Mouse (Mus musculus) mesoderm, embryonic 11.5 days (tissue): ENCODE results near the gene Chadl.
"Not testable (repeated sequence)": the region's sequence is repeated elsewhere in the genome, so short reads cannot be mapped to it uniquely, and the experiment has no call there.

Source experiments
- DNase-seq: peaks from one replicate; pipeline ENCODE4 v3.0.0-alpha.2; 2012; ENCODE audit warnings: low read depth, low spot score

Gene Chadl

DNA sequence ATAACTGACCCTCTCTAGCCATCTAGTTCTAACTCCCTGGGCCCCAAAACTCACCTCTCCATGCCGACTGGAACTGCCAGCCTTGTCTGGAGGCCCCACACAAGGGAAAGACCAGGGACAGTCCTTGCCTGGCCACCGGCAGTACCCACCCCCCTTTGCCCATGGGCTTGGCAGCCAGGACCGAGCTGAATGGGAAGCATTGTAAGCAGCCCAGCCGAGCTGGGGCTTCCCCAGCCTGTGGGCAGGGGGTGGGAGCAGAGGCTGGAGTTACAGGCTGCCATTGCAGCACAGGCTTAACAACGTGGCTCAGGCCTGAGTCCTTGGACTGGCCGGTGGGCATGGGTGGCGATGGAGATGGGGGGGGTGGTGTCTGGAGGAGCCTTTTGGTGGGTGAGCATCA lies at the start of gene Chadl:
TSS of gene Chadl (minus strand) at position 113 of the 400 bp plus-strand sequence.
- no peak for DNase-seq

DNA sequence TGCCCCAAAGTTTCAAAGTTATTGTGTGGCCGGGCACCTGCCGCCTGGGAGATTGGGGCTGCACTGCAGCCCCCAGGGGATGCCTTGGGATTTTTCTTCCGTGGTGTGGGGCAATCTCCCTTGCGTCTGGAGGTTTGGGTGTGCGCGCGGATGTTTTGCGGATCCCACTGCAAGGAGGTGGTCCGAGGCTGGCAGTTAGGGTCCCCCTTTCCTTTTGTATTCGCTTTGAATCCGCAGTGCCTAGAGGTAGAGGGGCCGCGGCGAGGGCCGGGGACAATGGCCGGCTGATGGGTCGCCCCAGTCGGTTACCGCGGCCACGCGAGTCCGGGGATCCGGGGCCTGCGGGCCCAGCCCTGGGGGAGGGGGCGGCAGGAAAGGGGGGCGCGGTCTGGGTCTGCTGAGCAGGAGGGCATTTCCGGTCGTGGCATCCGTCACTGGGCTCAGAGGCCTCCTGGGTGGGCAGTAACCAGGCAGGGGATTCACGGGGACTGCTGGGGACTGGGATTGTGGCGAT lies 48.6 kb upstream of the Chadl start:
- peak; percentile 79 for DNase-seq

GRCm38 (mm10) chr15:81744992-81745600 lies 48.0 kb upstream of the Chadl start, which contains the start of the genes Zc3h7b and Rangap1:
Gene Zc3h7b, plus strand, starts transcription at chr15:81745057.
Gene Rangap1, minus strand, starts transcription at chr15:81745530.
- DNase-seq: peak; percentile 75

DNA sequence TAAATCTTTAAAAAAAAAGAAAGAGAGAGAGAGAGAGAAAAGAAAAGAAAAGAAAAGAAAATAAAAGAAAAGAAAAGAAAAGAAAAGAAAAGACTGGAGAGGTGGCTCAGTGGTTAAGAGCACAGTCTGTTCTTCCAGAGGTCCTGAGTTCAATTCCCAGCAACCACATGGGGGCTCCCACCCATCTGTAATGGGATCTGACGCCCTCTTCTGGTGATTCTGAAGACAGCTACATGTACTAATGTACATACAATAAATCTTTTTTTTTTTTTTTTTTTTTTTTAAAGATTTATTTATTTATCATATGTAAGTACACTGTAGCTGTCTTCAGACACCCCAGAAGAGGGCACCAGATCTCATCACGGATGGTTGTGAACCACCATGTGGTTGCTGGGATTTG lies 45.3 kb upstream of the Chadl start:
- not testable (repeated sequence) for DNase-seq

GRCm38 (mm10) chr15:81739924-81740323 lies 42.8 kb upstream of the Chadl start:
- no peak for DNase-seq

DNA sequence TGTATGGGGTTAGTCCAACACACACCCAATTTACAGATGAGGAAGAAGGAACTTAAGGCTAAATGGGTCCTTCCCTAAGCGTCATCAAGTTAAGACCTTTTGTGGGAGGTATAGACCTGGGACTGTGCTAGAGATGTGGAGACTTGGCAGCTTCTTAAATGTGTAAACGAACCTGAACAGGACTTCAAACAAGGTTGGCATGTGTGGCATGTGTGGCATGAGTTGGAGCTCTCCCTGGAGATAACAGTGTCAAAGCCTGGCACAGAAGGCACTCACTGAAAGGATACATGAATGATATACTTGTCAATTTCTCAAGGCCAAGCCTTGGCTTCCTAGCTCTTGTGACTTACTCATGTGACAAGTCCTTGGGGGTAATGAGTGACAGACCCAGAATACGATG lies 42.2 kb upstream of the Chadl start:
- no peak for DNase-seq

- no peak for DNase-seq
Observed at GRCm38 (mm10) chr15:81735075-81735474, 38.0 kb upstream of the Chadl start.

DNA sequence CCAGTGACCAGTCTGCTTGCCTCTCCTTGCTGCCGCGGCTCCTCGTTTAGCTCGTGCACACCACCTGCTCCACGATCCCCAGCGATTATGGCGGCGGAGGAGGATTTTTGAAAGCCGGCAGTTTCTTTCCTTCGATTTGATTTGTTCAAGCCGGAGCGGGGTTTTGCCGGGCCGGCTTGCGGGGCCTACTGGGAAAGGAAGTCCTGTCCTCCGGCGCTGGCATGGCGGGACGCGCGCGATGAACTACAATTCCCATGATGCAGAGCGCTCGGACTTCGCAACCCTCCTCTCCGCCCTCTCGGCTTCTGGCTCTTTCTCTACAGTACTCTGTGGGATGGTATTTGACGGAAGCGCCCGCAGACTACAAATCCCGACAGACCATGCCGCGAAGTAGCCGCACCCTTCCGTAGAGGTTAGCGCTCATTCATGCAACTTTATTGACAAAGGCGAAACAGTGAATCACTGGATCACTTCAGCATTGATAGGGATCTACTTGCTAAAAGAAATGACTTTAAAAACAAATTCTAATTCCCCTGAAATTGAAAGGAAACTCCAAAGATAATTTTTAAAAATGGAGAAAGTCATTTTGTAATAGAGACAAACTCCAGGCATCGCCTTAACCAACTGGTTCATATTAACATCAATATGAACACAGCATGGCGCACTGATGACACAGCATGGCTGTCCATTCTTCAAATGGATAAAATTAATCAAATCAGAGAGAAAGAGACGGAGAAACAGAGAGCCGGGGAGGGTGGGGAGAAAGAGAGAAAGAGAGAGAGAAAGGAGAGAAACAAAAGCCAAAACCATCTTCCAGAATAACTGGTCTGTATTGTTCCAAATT lies 32.9 kb upstream of the Chadl start:
- DNase-seq: peak; percentile 98

DNA sequence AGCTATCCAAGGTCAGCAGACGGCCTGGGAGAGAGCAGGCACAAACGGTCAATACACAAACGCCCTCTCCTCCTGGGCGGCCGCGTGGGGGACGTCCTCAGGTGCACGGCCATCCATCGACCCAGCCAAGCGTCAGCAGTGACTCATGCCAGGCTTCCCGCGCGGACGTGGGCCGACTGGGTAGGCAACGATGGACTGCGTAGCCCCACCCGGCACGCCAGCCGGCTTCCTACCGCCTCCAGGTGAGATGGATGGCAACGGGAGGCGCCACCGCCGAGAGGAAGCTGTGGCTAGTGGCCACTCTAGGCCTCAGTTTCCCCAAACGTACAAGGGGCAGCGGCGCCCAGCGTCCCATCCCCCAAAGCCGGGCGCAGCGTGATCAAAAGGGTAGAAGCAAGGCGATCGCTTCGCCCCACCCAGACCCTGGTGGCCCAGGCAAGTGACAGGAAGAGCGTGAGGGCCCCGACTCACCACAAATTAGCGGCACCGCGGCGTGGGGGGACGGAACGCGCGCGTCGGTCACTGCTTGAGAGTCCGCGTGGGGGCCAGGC lies 32.2 kb upstream of the Chadl start:
- no peak for DNase-seq

GRCm38 (mm10) chr15:81725965-81726364 lies 28.9 kb upstream of the Chadl start:
- no peak for DNase-seq

DNA sequence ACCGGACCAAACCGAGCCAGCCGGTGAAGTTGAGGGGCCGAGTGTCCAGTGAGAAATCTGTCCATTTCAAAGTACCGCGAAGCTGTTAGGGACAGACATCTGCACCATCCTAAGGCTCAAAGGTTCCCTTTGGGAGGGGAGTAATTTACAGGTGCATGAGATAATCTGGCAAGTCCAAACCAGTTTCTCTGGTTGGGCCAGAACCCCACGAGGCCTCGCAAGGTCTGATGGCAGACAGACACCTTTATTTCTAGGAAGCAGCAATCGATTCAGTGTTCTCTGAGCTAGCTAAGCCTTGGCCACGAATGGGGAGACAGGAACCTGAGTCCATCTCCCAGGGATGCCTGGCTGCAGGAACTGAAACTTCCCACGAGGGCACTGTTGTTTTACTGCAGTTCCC lies 26.6 kb upstream of the Chadl start:
- no peak for DNase-seq

DNA sequence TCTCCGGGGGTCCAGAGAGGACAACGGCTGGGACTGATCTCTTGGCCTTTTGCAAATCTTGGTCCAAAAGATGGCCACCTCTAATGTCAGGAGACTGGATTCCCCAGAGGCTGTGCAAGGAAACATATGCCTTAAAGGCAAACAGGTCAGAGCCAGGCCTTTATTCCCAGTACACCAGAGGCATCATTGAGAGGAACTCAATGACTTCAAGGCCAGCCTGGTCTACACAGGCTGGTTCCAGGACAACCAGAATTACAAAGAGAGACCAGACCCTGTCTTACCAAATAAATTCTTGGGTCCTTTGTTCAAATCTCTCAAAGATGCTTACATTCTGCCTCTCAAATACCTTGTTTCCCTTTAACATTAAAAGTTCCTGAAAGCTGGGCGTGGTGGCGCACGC lies 25.3 kb upstream of the Chadl start:
- no peak for DNase-seq

DNA sequence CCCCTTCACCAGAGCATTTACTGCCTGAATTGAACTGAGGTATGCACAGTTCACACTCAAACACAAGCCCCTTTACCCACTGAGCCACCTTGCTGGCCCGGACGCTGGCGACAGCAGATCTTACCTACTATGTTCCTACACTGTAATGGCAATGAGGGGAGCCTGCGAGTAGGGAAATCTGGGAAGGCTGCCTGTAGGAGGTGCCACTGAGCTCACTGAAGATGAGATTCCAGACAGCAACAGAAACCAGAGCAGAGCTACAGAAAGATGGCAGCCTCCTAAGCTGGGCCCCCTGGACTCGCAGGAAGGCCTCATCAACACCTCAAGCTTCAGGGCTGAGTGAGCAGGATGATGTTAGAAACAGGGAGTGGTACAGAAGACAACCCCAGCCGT lies 22.0 kb upstream of the Chadl start:
- no peak for DNase-seq

DNA sequence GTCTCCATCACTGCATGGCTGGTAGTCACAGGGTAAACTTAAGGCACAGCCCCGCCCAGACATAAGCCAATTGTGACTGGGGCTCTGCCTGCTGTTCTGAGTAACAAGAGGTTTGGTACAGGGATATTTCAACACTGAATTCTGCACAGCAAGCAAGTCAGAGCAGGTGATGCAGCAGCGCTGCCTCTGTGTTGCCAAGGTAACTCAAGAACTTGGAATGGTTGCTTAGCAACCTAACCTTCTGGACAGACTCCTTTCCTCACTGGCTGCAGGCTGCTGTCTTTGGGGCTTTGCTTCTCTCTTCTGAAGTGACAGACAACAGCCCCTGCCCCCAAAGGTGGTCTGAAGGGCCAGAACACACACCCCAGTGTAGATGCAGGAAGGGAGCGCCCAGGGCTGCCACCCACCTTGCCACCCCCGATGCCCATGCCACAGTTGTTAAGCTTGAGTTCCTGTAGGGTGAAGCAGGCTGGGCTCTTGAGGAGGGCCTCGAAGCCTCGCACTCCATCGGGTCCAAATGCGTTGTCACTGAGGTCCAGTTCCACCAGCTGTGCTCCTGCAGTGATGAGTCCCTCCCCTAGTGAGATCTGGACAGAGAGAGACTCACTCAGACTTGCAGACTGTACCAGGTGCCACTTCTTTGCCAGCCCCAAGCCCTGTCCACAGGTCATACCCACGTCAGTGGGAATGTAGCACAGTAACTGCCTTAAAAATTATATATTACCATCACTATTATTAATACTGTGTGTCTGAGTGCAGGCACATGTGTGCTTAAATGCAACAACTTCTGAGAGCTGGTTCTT lies 21.4 kb upstream of the Chadl start:
- DNase-seq: no peak

- DNase-seq: no peak
Observed at GRCm38 (mm10) chr15:81713742-81714141, 16.7 kb upstream of the Chadl start.

DNA sequence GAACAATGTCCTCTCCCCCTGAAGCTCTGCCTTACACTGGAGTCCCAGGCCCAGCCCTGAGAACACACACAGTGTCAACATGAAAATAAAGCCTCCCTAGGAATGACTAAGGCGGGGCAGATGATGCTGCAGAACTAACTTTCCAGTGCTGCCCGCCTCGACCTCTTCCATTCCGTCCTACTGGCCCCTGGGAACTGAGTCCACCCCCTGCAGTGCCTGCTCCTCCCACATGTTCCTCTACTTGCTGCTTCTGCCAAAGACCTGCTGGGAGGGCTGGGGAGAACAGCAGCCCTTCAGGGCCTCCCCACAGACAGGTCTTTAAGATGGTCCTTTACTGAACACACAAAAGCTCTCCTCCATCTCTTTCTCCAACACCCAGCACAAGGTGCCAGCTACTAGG lies 13.7 kb upstream of the Chadl start:
- DNase-seq: no peak

DNA sequence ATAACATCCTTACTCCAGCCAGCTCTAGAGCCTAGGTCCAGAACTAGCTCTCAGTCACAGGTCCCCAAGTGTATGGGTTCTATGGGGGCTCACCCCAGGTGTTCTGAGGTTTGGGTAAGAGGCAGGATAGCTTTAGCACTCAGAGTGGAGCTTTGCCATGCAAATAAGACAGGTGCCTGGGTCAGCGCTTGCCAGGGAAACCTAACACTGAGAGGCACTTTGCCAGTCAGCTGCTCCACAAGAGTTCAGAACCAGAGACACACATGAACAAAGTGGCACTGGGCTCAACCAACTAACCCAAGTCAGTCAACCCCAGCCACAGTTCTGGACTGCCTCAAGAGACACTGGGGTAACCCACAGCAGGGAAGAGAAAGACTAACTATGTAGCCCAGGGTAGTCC lies 12.6 kb upstream of the Chadl start:
- DNase-seq: no peak

DNA sequence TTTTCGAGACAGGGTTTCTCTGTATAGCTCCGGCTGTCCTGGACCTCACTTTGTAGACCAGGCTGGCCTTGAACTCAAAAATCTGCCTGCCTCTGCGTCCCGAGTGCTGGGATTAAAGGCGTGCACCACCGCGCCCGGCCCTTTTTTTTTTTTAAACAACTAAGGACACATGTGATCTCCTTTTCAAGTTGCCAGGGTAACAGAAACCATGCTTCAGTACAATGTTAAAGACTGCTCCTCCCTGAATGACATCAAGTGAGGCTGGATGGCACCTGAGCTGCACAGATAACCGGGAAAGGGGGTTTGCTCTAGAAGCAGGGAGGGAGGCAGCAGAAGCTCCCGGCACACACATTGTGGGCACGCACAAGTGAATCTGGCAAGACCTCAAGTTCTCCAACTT lies 11.9 kb upstream of the Chadl start:
- DNase-seq: no peak

DNA sequence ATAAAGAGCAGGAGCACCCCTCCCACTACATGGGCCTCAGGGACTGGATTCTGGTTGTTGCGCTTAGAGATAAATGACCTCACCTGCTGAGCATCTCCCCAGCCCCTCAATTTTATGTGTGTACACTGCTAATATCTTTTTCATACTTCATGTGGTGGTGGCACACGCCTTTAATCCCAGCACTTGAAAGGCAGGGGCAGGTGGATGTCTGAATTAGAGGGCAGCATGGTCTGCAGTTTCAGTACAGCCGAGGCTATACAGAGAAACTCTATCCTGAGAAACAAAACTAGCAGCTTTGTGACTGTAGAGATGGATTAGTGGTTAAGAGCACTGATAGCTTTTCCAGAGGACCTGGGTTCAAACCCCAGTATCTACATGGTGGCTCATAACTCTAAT lies 6.0 kb upstream of the Chadl start:
- no peak for DNase-seq

DNA sequence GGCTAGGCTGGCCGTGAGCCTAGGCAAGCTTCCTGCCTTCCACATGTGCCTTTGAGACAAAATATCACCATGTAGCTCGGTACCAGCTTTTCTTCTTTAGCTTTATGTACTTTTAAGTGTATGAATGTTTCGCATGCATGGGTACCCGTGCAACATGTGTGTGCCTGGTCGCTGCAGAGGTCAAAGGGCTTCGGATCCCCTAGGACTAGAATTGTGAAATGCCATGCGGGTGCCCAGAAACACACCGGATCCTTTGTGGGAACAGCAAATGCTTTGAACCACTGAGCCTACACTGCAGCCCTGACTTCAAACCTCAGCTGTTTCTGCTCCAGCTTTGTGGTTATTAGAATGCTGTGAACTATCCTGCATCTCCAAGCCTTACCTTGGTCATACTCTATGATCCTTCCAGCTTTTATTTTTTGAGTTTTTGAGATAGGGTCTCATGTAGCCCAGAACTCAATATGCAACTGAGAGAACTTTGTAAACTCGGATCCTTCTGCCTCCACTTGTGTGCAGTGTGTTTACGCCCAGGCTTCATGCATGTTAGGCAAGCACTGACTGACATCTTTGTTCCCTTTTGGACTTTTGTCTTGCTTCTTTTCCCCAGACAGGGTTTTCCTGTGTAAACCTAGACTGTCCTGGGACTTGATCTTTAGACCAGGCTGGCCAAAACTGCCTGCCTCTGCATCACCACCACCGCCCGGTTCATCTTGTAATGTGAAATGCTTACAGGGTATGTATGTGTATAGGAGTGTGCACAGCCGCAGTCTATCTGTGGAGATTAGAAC lies 5.4 kb upstream of the Chadl start:
- DNase-seq: no peak

GRCm38 (mm10) chr15:81701350-81701749 lies 4.3 kb upstream of the Chadl start:
- DNase-seq: not testable (repeated sequence)
